In genomic region chr10:4154035-4154434, GRCm38 (mm10) we compare ENCODE assay signal across 23 mouse cellular contexts.
"Had no signal": no experiment of that assay in that cellular context is flagged by ENCODE, and none has a peak within 500 bp of the region (broad histone marks: within the 10 kb centered on the region; RNA-seq: fewer than 3 reads in every experiment).

No protein-coding gene starts in this region.

- DNase-seq: forebrain, postnatal 0 days; gastrocnemius, postnatal 14 days; gastrocnemius, postnatal 36 days; heart, adult 11 months; heart, adult 2 months; heart, postnatal 10 days; heart, postnatal 36 days; kidney, adult 11 months; kidney, adult 8-10 months; kidney, postnatal 36 days; layer of hippocampus, adult 9-11 months; layer of hippocampus, postnatal 36 days; left cerebral cortex, postnatal 4 days; lung, adult 18-20 months had no signal

- H3K4me2 ChIP-seq: heart, embryonic 11.5 days; hindbrain, embryonic 13.5 days; hindbrain, embryonic 15.5 days; limb, embryonic 13.5 days; limb, embryonic 15.5 days; liver, embryonic 12.5 days had no signal

- H3K36me3 ChIP-seq: hindbrain, embryonic 13.5 days; hindbrain, embryonic 15.5 days; limb, embryonic 15.5 days had no signal

- H3K9me3 ChIP-seq: hindbrain, embryonic 13.5 days; hindbrain, embryonic 15.5 days; limb, embryonic 13.5 days; limb, embryonic 15.5 days; liver, embryonic 12.5 days had no signal

- ATAC-seq: forebrain, postnatal 0 days; hindbrain, postnatal 0 days; intestine, embryonic 16.5 days; liver, embryonic 12.5 days had no signal

- H3K4me1 ChIP-seq: hindbrain, embryonic 13.5 days; hindbrain, embryonic 15.5 days; limb, embryonic 13.5 days; limb, embryonic 15.5 days; liver, embryonic 12.5 days had no signal

- H3K4me3 ChIP-seq: heart, adult 2 months; hindbrain, embryonic 13.5 days; hindbrain, embryonic 15.5 days; limb, embryonic 13.5 days; limb, embryonic 15.5 days; liver, embryonic 12.5 days had no signal

- H3K27ac ChIP-seq: hindbrain, embryonic 13.5 days; hindbrain, embryonic 15.5 days; hindbrain, postnatal 0 days; limb, embryonic 13.5 days; limb, embryonic 15.5 days; liver, embryonic 12.5 days; liver, embryonic 14.5 days had no signal

- H3K9ac ChIP-seq: forebrain, postnatal 0 days; hindbrain, embryonic 13.5 days; hindbrain, embryonic 15.5 days; limb, embryonic 13.5 days; limb, embryonic 15.5 days; liver, embryonic 12.5 days; liver, embryonic 14.5 days had no signal

- H3K27me3 ChIP-seq: hindbrain, embryonic 13.5 days; hindbrain, embryonic 15.5 days; limb, embryonic 13.5 days; limb, embryonic 15.5 days; liver, embryonic 12.5 days had no signal
